ENCODE assay signal across 26 mouse cellular contexts in genomic region chr15:102634684-102635083, GRCm38 (mm10). TPM values are rescaled to one million over a fixed set of nuclear protein-coding genes. Genes with fewer than 3 reads are reported as not detected.
"Had no signal": no experiment of that assay in that cellular context is flagged by ENCODE, and none has a peak within 500 bp of the region (broad histone marks: within the 10 kb centered on the region; RNA-seq: fewer than 3 reads in every experiment).

No protein-coding gene starts in this region.

- H3K36me3 ChIP-seq: midbrain, embryonic 10.5 days; midbrain, embryonic 12.5 days; neural tube, embryonic 13.5 days; neural tube, embryonic 15.5 days had no signal

- H3K4me1 ChIP-seq: megakaryocyte, embryonic 14.5 days; midbrain, embryonic 10.5 days; midbrain, embryonic 12.5 days; neural tube, embryonic 13.5 days; neural tube, embryonic 15.5 days had no signal

- H3K4me2 ChIP-seq: lung, embryonic 14.5 days; midbrain, embryonic 12.5 days; neural tube, embryonic 13.5 days; neural tube, embryonic 15.5 days had no signal

- ATAC-seq: midbrain, embryonic 16.5 days had no signal

- H3K9me3 ChIP-seq: midbrain, embryonic 10.5 days; midbrain, embryonic 12.5 days; neural tube, embryonic 13.5 days; neural tube, embryonic 15.5 days had no signal

- H3K27me3 ChIP-seq: midbrain, embryonic 12.5 days; neural tube, embryonic 13.5 days; neural tube, embryonic 15.5 days had no signal

- H3K27ac ChIP-seq: midbrain, embryonic 10.5 days; midbrain, embryonic 12.5 days; neural tube, embryonic 13.5 days; neural tube, embryonic 15.5 days had no signal

- DNase-seq: lung, adult 18-20 months; lung, embryonic 14.5 days; lung, postnatal 10 days; lung, postnatal 4 days; midbrain, embryonic 14.5 days; retina, postnatal 1 day; right cerebral cortex, adult 18-20 months; right cerebral cortex, postnatal 25 days; right cerebral cortex, postnatal 4 days; spleen, adult 18-20 months; thymus, adult 18-20 months; thymus, postnatal 14 days; thymus, postnatal 36 days had no signal

- H3K9ac ChIP-seq: lung, embryonic 14.5 days; midbrain, embryonic 12.5 days; neural tube, embryonic 13.5 days; neural tube, embryonic 15.5 days had no signal

- H3K4me3 ChIP-seq: megakaryocyte, embryonic 14.5 days; midbrain, embryonic 10.5 days; midbrain, embryonic 12.5 days; myocyte; neural tube, embryonic 13.5 days; neural tube, embryonic 15.5 days had no signal

RNA-seq across cellular contexts. Expression of gene Gm28047, which starts 9.8 kb away (rescaled TPM):
- polyA plus RNA-seq: lung, embryonic 14.5 days; lung, embryonic 16.5 days; midbrain, embryonic 10.5 days; midbrain, embryonic 12.5 days; midbrain, embryonic 14.5 days; midbrain, embryonic 16.5 days; myocyte; neural tube, embryonic 11.5 days; neural tube, embryonic 13.5 days; neural tube, embryonic 15.5 days; small intestine, adult 2 months; stomach, embryonic 14.5 days; stomach, embryonic 16.5 days; thymus, postnatal 0 days had no signal
